Mouse (Mus musculus): ENCODE measurements at regions not wholly inside any gene's neighbourhood (a gene's known extent, or its start where the extent isn't known, plus 50 kb on each side); places are given as distances from the start of the nearest gene placed in this dataset.

GRCm38 (mm10) chr12:109662179-109662578 lies 62.0 kb upstream of the Rtl1 start:
- Histone ChIP-seq H3K4me2 (no peak overlapping the region), H3K27ac (no peak overlapping the region), H3K4me1 (no peaks in the 10 kb centered on the region), H3K9me3 (no peaks in the 10 kb centered on the region), H3K9ac (no peak overlapping the region), H3K36me3 (replicated peaks) (peaks cover 17% of the 10 kb centered on the region), H3K27me3 (no peaks in the 10 kb centered on the region), H3K4me3 (replicated peaks) (no peak overlapping the region)
- ATAC-seq (ENCODE audit: low FRiP score), result no peak
- WGBS, result 85% methylated on average over 2 of the region's 2 CpGs

- Histone ChIP-seq H3K4me3 (replicated peaks) (no peak overlapping the region), H3K36me3 (replicated peaks) (peaks cover 6% of the 10 kb centered on the region), H3K4me1 (no peaks in the 10 kb centered on the region), H3K9me3 (no peaks in the 10 kb centered on the region), H3K27ac (no peak overlapping the region), H3K9ac (no peak overlapping the region), H3K4me2 (no peak overlapping the region), H3K27me3 (no peaks in the 10 kb centered on the region)
- WGBS, result 88% methylated on average over 4 of the region's 4 CpGs
- ATAC-seq (ENCODE audit: low FRiP score), result no peak
These were observed 74.6 kb upstream of the Rtl1 start for GRCm38 (mm10) chr12:109674766-109675165.

- no peak overlapping the region for H3K4me3 ChIP-seq (replicated peaks)
- no peaks in the 10 kb centered on the region for H3K4me1 ChIP-seq
- H3K27me3 ChIP-seq, result no peaks in the 10 kb centered on the region
- H3K4me2 ChIP-seq, result no peak overlapping the region
- no peak overlapping the region for H3K27ac ChIP-seq
- no peak overlapping the region for H3K9ac ChIP-seq
- H3K36me3 ChIP-seq (replicated peaks), result peaks cover 63% of the 10 kb centered on the region
- WGBS, result 86% methylated on average over 4 of the region's 4 CpGs
- no peaks in the 10 kb centered on the region for H3K9me3 ChIP-seq
- ATAC-seq (ENCODE audit: low FRiP score), result no peak
These were observed 93.9 kb upstream of the Rtl1 start for GRCm38 (mm10) chr12:109694046-109694445.

GRCm38 (mm10) chr12:109694801-109695430 lies 94.8 kb upstream of the Rtl1 start:
- Histone ChIP-seq H3K4me3 (replicated peaks) (no peak overlapping the region), H3K36me3 (replicated peaks) (peaks cover 59% of the 10 kb centered on the region), H3K27ac (no peak overlapping the region), H3K27me3 (no peaks in the 10 kb centered on the region), H3K9ac (no peak overlapping the region), H3K4me2 (no peak overlapping the region), H3K4me1 (no peaks in the 10 kb centered on the region), H3K9me3 (no peaks in the 10 kb centered on the region)
- WGBS, result 85% methylated on average over 5 of the region's 5 CpGs
- ATAC-seq (ENCODE audit: low FRiP score), result no peak

GRCm38 (mm10) chr12:109706820-109707219 lies 106.7 kb upstream of the Rtl1 start:
- peaks cover 26% of the 10 kb centered on the region; the same call in 1 of the 2 replicates for H3K36me3 ChIP-seq (replicated peaks)

GRCm38 (mm10) chr12:109709661-109710060 lies 109.5 kb upstream of the Rtl1 start:
- Histone ChIP-seq H3K27me3 (no peaks in the 10 kb centered on the region), H3K4me2 (no peak overlapping the region)
- 94% methylated on average over 5 of the region's 5 CpGs for WGBS

More at GRCm38 (mm10) chr12:109706820-109707219, 106.7 kb upstream of the Rtl1 start:
- Histone ChIP-seq H3K4me1 (no peaks in the 10 kb centered on the region), H3K4me2 (no peak overlapping the region), H3K27ac (no peak overlapping the region), H3K27me3 (no peaks in the 10 kb centered on the region), H3K4me3 (replicated peaks) (no peak overlapping the region), H3K9ac (no peak overlapping the region), H3K9me3 (no peaks in the 10 kb centered on the region)
- WGBS, result 90% methylated on average over 3 of the region's 6 CpGs
- ATAC-seq (ENCODE audit: low FRiP score), result no peak

GRCm38 (mm10) chr12:109711392-109711791 lies 111.3 kb upstream of the Rtl1 start:
- 96% methylated on average over 5 of the region's 5 CpGs for WGBS
- H3K27ac ChIP-seq, result no peak overlapping the region
- H3K4me1 ChIP-seq, result no peaks in the 10 kb centered on the region
- H3K9ac ChIP-seq, result no peak overlapping the region
- H3K27me3 ChIP-seq, result no peaks in the 10 kb centered on the region
- no peak overlapping the region for H3K4me3 ChIP-seq (replicated peaks)
- no peaks in the 10 kb centered on the region for H3K9me3 ChIP-seq
- peaks cover 45% of the 10 kb centered on the region for H3K36me3 ChIP-seq (replicated peaks)
- no peak overlapping the region for H3K4me2 ChIP-seq
- no peak for ATAC-seq (ENCODE audit: low FRiP score)

More at GRCm38 (mm10) chr12:109709661-109710060, 109.5 kb upstream of the Rtl1 start:
- Histone ChIP-seq H3K4me3 (replicated peaks) (no peak overlapping the region), H3K9me3 (no peaks in the 10 kb centered on the region), H3K9ac (no peak overlapping the region), H3K27ac (no peak overlapping the region), H3K36me3 (replicated peaks) (peaks cover 28% of the 10 kb centered on the region), H3K4me1 (no peaks in the 10 kb centered on the region)
- ATAC-seq (ENCODE audit: low FRiP score), result no peak

GRCm38 (mm10) chr12:109711946-109712345 lies 111.8 kb upstream of the Rtl1 start:
- H3K27me3 ChIP-seq, result no peaks in the 10 kb centered on the region
- H3K36me3 ChIP-seq (replicated peaks), result peaks cover 49% of the 10 kb centered on the region
- no peak overlapping the region for H3K9ac ChIP-seq
- no peak overlapping the region for H3K4me2 ChIP-seq
- H3K4me3 ChIP-seq (replicated peaks), result no peak overlapping the region
- H3K27ac ChIP-seq, result no peak overlapping the region
- WGBS, result 94% methylated on average over 7 of the region's 7 CpGs
- ATAC-seq (ENCODE audit: low FRiP score), result no peak
- H3K4me1 ChIP-seq, result no peaks in the 10 kb centered on the region
- H3K9me3 ChIP-seq, result no peaks in the 10 kb centered on the region

- H3K4me3 ChIP-seq (replicated peaks), result no peak overlapping the region
- no peak overlapping the region for H3K9ac ChIP-seq
- H3K27ac ChIP-seq, result no peak overlapping the region
- H3K36me3 ChIP-seq (replicated peaks), result peaks cover 54% of the 10 kb centered on the region
- WGBS, result 95% methylated on average over 16 of the region's 16 CpGs
- no peak overlapping the region for H3K4me2 ChIP-seq
- no peaks in the 10 kb centered on the region for H3K4me1 ChIP-seq
- H3K9me3 ChIP-seq, result no peaks in the 10 kb centered on the region
- ATAC-seq (ENCODE audit: low FRiP score), result no peak
- no peaks in the 10 kb centered on the region for H3K27me3 ChIP-seq
These were observed 112.3 kb upstream of the Rtl1 start for GRCm38 (mm10) chr12:109712386-109712785.

- Histone ChIP-seq H3K9me3 (no peaks in the 10 kb centered on the region), H3K4me1 (no peaks in the 10 kb centered on the region), H3K4me2 (no peak overlapping the region), H3K4me3 (replicated peaks) (no peak overlapping the region), H3K27me3 (no peaks in the 10 kb centered on the region), H3K36me3 (replicated peaks) (peaks cover 60% of the 10 kb centered on the region), H3K27ac (no peak overlapping the region), H3K9ac (no peak overlapping the region)
- 95% methylated on average over 3 of the region's 3 CpGs for WGBS
- no peak for ATAC-seq (ENCODE audit: low FRiP score)
These were observed 112.9 kb upstream of the Rtl1 start for GRCm38 (mm10) chr12:109713041-109713440.

- H3K36me3 ChIP-seq (replicated peaks), result peaks cover 68% of the 10 kb centered on the region
- H3K4me3 ChIP-seq (replicated peaks), result no peak overlapping the region
- 98% methylated on average over 5 of the region's 5 CpGs for WGBS
- H3K9ac ChIP-seq, result no peak overlapping the region
- H3K27ac ChIP-seq, result no peak overlapping the region
- no peak for ATAC-seq (ENCODE audit: low FRiP score)
- no peaks in the 10 kb centered on the region for H3K4me1 ChIP-seq
- H3K27me3 ChIP-seq, result no peaks in the 10 kb centered on the region
- H3K4me2 ChIP-seq, result no peak overlapping the region
- no peaks in the 10 kb centered on the region for H3K9me3 ChIP-seq
These were observed 113.9 kb upstream of the Rtl1 start for GRCm38 (mm10) chr12:109714061-109714460.

GRCm38 (mm10) chr12:109716991-109717390 lies 116.9 kb upstream of the Rtl1 start:
- ATAC-seq (ENCODE audit: low FRiP score), result no peak

GRCm38 (mm10) chr12:109718036-109718435 lies 117.9 kb upstream of the Rtl1 start:
- no peak overlapping the region for H3K4me2 ChIP-seq
- H3K4me3 ChIP-seq (replicated peaks), result no peak overlapping the region
- H3K27ac ChIP-seq, result no peak overlapping the region
- no peaks in the 10 kb centered on the region for H3K27me3 ChIP-seq
- no peaks in the 10 kb centered on the region for H3K9me3 ChIP-seq
- H3K36me3 ChIP-seq (replicated peaks), result peaks cover 77% of the 10 kb centered on the region
- H3K9ac ChIP-seq, result no peak overlapping the region
- WGBS, result 97% methylated on average over 9 of the region's 9 CpGs
- no peak for ATAC-seq (ENCODE audit: low FRiP score)
- no peaks in the 10 kb centered on the region for H3K4me1 ChIP-seq

More at GRCm38 (mm10) chr12:109716991-109717390, 116.9 kb upstream of the Rtl1 start:
- Histone ChIP-seq H3K9me3 (no peaks in the 10 kb centered on the region), H3K36me3 (replicated peaks) (peaks cover 67% of the 10 kb centered on the region), H3K4me1 (no peaks in the 10 kb centered on the region), H3K9ac (no peak overlapping the region), H3K4me3 (replicated peaks) (no peak overlapping the region), H3K4me2 (no peak overlapping the region), H3K27ac (no peak overlapping the region), H3K27me3 (no peaks in the 10 kb centered on the region)
- 97% methylated on average over 20 of the region's 20 CpGs for WGBS

All from forebrain, embryonic 12.5 days (tissue).